Mouse (Mus musculus): ENCODE data around the gene Auts2.
A peak's percentile ranks its signal among the peaks of the same experiment; 100 is the strongest.

Auts2 gene

GRCm38 (mm10) chr5:131489846-131490245 is 1053.3 kb downstream of the Auts2 start:
- no peak for DNase-seq

DNA sequence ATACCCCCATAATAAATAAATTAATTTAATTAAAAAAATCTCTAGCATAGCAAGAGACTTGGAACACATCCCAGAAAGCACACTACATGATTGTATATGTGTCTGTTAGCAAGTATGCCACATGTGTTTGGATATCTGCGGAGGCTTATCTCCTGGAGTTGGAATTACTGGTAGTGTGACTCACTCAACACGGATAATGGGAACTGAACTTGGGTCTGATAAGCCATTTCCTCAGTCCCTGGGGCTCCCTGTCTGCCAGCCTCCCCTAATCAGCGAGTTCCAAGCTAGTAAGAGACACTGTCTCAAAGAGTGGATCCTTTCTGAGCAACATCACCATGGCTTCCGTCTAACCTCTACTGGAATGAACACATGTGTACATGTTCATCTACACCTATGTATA is 1056.6 kb downstream of the Auts2 start:
- DNase-seq, result no peak

GRCm38 (mm10) chr5:131475278-131475677 is 1067.9 kb downstream of the Auts2 start:
- DNase-seq, result no peak

GRCm38 (mm10) chr5:131468609-131469008 is 1074.5 kb downstream of the Auts2 start:
- DNase-seq, result no peak

DNA sequence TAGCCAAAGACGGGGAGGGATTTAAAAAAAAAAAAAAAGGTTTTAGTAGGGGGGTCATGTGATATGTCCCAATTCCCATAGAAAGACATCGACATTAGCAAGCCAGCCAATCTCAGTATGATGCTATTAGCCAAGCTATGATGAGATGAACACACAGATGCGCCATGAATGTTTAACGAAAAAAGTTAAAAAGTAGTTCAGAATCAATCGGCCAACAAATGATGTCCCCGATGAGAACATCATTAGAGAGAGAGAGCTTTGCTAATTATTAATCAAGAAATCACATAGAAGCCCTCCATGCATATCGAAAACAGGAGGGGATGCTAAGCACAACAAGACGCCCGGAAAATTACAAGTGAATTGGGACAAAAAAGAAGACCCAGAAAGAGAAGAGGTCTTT is 1077.0 kb downstream of the Auts2 start:
- DNase-seq, result no peak

GRCm38 (mm10) chr5:131463402-131463801 is 1079.7 kb downstream of the Auts2 start:
- no peak for DNase-seq

DNA sequence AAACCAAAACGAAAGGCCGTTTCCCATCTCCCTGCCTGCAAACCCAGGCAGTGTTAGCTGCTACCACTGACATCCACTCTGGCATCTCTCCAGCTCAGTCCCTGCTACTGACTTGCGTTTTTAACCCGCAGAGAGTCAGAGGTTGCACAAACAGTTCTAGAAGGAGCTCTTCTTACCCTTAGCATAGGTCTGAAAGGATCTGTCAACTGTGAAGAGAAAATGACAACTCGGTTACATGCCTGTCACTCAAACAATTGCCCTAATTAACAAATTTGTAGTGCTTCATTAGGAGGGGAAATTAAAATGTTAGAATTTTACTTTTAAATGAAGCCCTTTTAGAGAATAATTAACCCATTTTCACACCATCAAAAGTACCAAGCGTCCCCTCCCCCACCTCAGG is 1083.2 kb downstream of the Auts2 start:
- DNase-seq, result no peak

GRCm38 (mm10) chr5:131459549-131459948 is 1083.6 kb downstream of the Auts2 start:
- DNase-seq, result no peak

GRCm38 (mm10) chr5:131458700-131459099 is 1084.4 kb downstream of the Auts2 start:
- no peak for DNase-seq

- DNase-seq, result no peak
These were observed 1085.1 kb downstream of the Auts2 start for GRCm38 (mm10) chr5:131457999-131458398.

GRCm38 (mm10) chr5:131449181-131449868 is 1093.8 kb downstream of the Auts2 start:
- DNase-seq, result no peak

GRCm38 (mm10) chr5:131435239-131435876 is 1107.8 kb downstream of the Auts2 start:
- DNase-seq, result no peak

DNA sequence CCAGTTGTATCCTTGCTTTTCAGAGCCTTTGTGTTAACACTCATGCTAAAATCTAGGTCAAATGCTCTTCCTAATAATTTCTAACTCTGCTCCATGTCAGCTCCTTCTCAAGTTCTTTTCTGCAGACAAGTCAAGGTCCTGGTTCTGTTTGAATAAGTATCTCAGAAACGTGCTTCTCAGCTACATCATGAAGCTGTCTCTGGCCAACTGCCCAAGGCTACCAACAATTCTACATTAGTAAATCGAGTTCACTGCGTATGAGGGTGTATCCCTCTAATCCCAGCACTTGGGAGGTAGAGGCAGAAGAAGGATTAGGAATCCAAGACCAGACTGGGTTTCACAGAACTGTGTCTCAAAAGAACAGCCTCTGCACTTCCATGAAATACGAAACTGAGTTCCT is 1109.9 kb downstream of the Auts2 start:
- DNase-seq, result no peak

DNA sequence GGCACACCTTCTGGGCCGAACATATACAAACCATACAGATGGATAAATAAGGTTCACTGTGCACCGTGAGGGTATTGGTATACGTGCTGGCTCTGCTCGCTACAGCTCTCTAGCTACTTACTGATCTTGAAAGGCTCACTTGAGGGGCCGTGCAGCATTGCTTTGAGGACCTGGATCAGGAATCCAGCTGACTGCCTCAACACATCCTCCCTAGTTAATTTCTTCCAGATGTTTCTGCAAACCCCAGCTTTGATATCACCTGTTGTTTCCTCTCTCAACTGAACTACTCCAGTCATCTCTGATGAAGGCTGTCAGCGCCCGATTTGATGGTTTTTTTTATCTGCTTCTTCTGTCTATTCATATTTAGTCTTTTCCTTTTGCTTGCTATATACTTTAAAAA is 1111.2 kb downstream of the Auts2 start:
- DNase-seq, result no peak

DNA sequence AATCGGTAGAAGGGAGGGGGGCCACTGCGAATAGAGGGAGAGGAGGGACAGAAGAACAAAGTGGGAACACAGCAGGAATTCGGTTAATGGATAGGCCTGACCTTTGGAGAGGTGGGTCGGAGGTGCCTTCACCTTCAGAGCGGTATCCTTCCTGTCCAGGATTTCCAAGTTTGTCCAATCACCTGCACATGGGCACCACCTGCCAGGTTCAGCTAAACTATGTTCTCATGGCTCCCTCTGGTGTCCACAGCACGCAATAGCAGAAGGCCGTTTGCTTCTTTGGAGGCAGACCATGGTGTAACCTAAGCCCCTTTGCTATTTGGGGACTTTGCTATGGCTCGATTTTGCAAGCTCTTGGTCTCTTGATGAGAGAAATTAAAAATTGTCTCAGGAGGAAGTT is 1113.0 kb downstream of the Auts2 start:
- DNase-seq, result peak; percentile 65

DNA sequence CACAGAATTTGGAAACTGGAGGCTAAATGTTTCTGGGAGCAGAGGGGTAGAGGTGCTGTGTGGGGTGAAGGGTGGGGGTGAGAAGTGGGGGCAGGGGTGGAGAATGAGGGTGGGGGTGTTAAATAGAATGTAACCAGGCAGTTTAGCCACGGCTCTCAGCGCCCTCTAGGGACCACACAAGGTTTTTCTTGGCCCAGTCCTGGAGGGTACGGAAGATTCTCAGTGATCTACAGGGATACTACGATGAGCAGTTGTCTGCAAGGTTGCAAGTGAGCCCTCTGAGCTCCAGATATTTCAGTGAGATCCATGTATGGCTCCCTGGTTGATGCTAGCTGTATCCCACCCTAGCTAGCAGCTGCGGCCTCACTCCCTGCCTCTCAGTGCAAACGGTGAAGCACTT is 1113.6 kb downstream of the Auts2 start:
- no peak for DNase-seq

- peak; percentile 72 for DNase-seq
These were observed 1115.3 kb downstream of the Auts2 start for GRCm38 (mm10) chr5:131427734-131428413.

DNA sequence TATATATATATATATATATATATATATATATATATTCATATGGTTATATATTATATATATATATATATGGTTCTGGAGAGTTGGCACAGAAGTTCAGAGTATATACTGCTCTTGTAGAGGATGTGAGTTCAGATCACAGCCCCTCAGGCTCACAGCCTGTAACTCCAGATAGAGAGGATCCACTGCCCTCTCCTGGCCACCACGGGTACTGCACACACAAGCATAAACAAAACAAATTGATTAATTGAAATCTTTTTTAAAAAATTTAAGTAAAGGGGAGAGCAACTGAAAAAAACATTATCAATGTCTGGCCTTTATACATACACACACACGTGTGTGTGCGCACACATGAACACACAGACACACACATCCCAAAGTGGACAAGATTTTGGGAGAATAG is 1120.4 kb downstream of the Auts2 start:
- no peak for DNase-seq

DNA sequence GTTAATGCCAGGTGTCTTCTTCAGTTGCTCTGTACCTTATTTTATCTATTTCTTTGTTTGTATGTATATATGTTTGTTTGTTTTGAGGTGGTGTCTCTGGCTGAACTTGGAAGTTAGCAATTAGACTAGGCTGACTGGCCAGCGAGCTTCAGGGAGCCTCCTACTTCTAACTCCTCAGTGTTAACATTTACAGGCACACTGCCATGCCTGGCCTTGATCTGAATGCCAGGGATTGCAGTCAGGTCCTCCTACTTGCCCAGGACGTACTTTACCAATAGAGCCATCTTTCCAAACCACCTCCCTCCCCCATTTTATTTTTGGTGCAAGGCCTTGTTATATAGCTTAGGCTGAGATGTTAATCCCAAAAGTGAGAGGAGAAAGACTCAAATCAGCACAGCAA is 1122.7 kb downstream of the Auts2 start:
- no peak for DNase-seq

- no peak for DNase-seq
These were observed 1127.1 kb downstream of the Auts2 start for GRCm38 (mm10) chr5:131415902-131416545.

GRCm38 (mm10) chr5:131398250-131398649 is 1144.9 kb downstream of the Auts2 start:
- DNase-seq, result no peak

GRCm38 (mm10) chr5:131395756-131396155 is 1147.4 kb downstream of the Auts2 start:
- no peak for DNase-seq
